Mouse (Mus musculus): Measurements from ENCODE around the gene Orm3.

Orm3 gene

GRCm38 (mm10) chr4:63370897-63371296, 14.9 kb downstream of the Orm3 start:
- DNase-seq: no peak

GRCm38 (mm10) chr4:63371890-63372289, 15.9 kb downstream of the Orm3 start:
- DNase-seq: no peak

- no peak for DNase-seq
Measured at GRCm38 (mm10) chr4:63373404-63373803, 17.4 kb downstream of the Orm3 start.

GRCm38 (mm10) chr4:63374331-63374730, 18.4 kb downstream of the Orm3 start:
- no peak for DNase-seq

- DNase-seq: no peak
Measured at GRCm38 (mm10) chr4:63375367-63375766, 19.4 kb downstream of the Orm3 start.

GRCm38 (mm10) chr4:63377483-63377882, 21.5 kb downstream of the Orm3 start:
- DNase-seq: no peak

GRCm38 (mm10) chr4:63382676-63383369, 26.9 kb downstream of the Orm3 start:
- no peak for DNase-seq

GRCm38 (mm10) chr4:63383474-63383873, 27.5 kb downstream of the Orm3 start:
- DNase-seq: no peak

- DNase-seq: no peak
Measured at GRCm38 (mm10) chr4:63384262-63384661, 28.3 kb downstream of the Orm3 start.

- no peak for DNase-seq
Measured at GRCm38 (mm10) chr4:63385253-63385652, 29.3 kb downstream of the Orm3 start.

- DNase-seq: no peak
Measured at GRCm38 (mm10) chr4:63385784-63386183, 29.8 kb downstream of the Orm3 start.

GRCm38 (mm10) chr4:63388029-63388428, 32.1 kb downstream of the Orm3 start:
- DNase-seq: no peak

- no peak for DNase-seq
Measured at GRCm38 (mm10) chr4:63389121-63389886, 33.3 kb downstream of the Orm3 start.

GRCm38 (mm10) chr4:63389887-63390528, 34.0 kb downstream of the Orm3 start:
- DNase-seq: no peak

GRCm38 (mm10) chr4:63391322-63391721, 35.4 kb downstream of the Orm3 start:
- no peak for DNase-seq

GRCm38 (mm10) chr4:63397981-63398537, 42.1 kb downstream of the Orm3 start:
- no peak for DNase-seq

GRCm38 (mm10) chr4:63398854-63399609, 43.1 kb downstream of the Orm3 start:
- no peak for DNase-seq

- DNase-seq: no peak
Measured at GRCm38 (mm10) chr4:63399691-63400270, 43.8 kb downstream of the Orm3 start.

GRCm38 (mm10) chr4:63400541-63401306, 44.8 kb downstream of the Orm3 start:
- no peak for DNase-seq

- DNase-seq: no peak
Measured at GRCm38 (mm10) chr4:63401620-63402019, 45.7 kb downstream of the Orm3 start.

GRCm38 (mm10) chr4:63402056-63402455, 46.1 kb downstream of the Orm3 start:
- no peak for DNase-seq

- no peak for DNase-seq
Measured at GRCm38 (mm10) chr4:63402558-63402957, 46.6 kb downstream of the Orm3 start.
